Mouse (Mus musculus) retina, adult 2 months (tissue): ENCODE measurements around the gene Hist1h1d.
A peak's percentile ranks its signal among the peaks of the same experiment; 100 is the strongest.
"Not testable (repeated sequence)": the region's sequence is repeated elsewhere in the genome, so short reads cannot be mapped to it uniquely, and the experiment has no call there.

Experiments used
- DNase-seq: peaks from one replicate; pipeline ENCODE4 v3.0.0-alpha.2; 2012; ENCODE audit warnings: low read depth, low spot score

Hist1h1d gene

GRCm38 (mm10) chr13:23591886-23592285 is 38.8 kb downstream of the Hist1h1d start:
- not testable (repeated sequence) for DNase-seq

GRCm38 (mm10) chr13:23592614-23593013 is 39.6 kb downstream of the Hist1h1d start:
- DNase-seq: no peak

- DNase-seq: no peak
These were observed 40.1 kb downstream of the Hist1h1d start for GRCm38 (mm10) chr13:23593051-23593770.

- DNase-seq: no peak
These were observed 42.1 kb downstream of the Hist1h1d start for GRCm38 (mm10) chr13:23595185-23595584.

DNA sequence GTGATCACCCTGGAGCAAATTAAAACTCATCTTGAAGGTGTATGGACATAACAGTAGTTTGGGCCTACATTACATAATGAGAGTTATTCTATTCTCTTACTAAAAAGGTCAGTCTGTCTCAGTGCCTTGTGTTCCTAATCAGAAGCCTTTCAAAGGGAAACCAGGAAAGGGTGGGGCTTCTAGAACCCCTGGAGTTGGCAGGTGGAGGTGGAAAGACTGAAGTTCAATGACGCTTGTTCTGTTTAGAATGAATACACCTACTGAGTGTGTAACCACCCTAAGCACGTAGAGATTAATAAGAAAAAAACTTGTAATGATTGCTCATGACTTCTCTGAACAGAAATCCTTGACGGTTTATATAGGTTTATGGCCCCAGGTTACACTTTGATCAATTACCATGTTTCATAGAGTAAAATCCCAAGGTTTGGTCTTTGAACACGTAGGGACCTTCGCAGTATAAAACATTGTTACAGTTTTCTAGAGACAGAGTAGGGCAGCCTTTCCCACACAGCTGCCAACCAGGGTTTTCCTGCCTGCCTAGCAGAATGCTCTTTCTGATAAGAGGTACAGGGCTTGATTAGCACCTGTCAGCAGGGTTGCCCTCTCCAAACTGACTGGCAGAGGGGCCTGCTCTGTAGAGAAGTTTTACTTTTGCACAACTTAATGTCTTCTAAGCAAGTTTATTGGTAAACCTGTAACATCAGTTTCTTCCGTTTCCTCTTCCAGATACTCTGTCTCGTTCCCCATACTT is 42.7 kb downstream of the Hist1h1d start:
- no peak for DNase-seq

GRCm38 (mm10) chr13:23597957-23598356 is 44.9 kb downstream of the Hist1h1d start:
- DNase-seq: peak; percentile 54

DNA sequence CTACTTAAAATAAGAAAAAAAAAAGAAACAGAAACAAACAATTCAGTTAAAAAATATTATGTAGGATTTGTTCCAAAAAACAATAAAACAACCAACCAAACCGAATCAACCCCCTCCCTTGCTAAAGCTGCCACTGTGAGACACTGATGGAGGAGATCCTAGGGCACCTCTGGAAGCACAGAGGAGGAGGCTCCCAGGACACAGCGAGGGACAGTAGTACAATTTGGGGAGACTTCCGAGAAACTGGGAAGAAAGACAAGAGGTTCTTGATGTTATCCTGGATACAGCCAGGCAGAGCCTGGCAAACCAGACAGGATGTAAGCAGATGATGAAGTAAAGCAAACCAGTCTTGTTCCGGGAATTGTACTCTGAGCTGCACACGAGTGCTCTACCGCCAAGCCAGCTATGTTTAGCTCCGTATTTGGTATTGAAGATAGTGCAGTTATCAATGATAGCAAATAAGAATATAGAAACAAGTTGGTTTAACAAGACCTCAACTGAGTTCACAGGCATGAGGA is 50.2 kb downstream of the Hist1h1d start:
- DNase-seq: no peak

DNA sequence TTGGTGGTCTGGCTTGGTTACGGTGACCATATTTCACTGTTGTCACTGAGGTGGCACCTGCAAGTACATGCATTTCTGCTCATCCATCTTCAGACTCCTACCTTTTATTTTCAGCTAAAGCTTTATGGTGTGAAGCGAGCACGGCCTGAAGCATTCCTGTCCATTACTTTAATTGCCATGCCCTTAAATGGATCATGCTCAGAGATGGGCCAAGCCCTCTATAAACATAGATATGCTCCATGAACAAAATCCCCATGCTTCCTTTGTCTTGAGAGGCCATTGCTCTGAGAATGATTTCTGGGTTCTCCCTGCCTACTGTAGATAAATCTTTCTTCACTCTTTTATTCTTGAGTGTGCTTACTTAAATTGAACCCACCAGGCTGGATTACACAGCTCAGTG is 51.4 kb downstream of the Hist1h1d start:
- DNase-seq: no peak

- no peak for DNase-seq
These were observed 52.0 kb downstream of the Hist1h1d start for GRCm38 (mm10) chr13:23605052-23605451.

DNA sequence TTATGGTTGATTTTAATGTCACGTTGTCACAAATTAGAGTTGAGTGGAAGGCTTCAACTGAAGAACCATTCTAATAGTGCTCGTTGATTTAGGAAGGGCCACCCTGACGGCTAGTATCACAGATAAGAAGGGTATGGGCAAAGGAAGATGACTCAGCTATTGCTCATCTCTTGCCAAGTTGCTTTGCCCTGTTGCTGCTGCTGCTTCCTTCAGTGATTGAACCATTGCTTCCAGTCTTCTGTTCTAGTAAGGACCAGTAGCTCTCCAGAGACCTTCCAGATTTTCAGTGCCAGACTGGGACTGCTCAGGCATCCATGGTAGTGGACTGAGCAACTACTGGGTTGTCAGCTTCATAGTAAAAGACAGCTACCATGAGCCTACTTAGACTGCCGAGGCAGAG is 56.1 kb downstream of the Hist1h1d start:
- DNase-seq: no peak

GRCm38 (mm10) chr13:23609844-23610243 is 56.8 kb downstream of the Hist1h1d start:
- DNase-seq: no peak
